Mouse (Mus musculus) myocyte (in vitro differentiated cells): ENCODE data around the gene Acoxl. TPM values are rescaled to one million over a fixed set of nuclear protein-coding genes. Genes with fewer than 3 reads are reported as not detected.
A peak's percentile ranks its signal among the peaks of the same experiment; 100 is the strongest.

Experiments used
- H3K27me3 ChIP-seq: one replicate; pipeline ENCODE4 v1.6.1; 2011; ENCODE audit not compliant: control insufficient read depth, insufficient read depth, insufficient read length
- H3K36me3 ChIP-seq: one replicate; pipeline ENCODE4 v1.6.1; 2011; ENCODE audit not compliant: control insufficient read depth, insufficient read depth
- H3K4me2 ChIP-seq: one replicate; pipeline ENCODE4 v1.6.1; 2011; ENCODE audit warnings: low read depth, control low read depth
- H3K4me3 ChIP-seq: one replicate; pipeline ENCODE4 v1.5.1; 2011; ENCODE audit warnings: mild to moderate bottlenecking, control low read depth, moderate library complexity
- H3K79me2 ChIP-seq: one replicate; pipeline ENCODE4 v1.6.1; 2011; ENCODE audit not compliant: control insufficient read depth, insufficient read depth
- H3ac ChIP-seq: one replicate; pipeline ENCODE4 v1.6.1; 2011; ENCODE audit not compliant: control insufficient read depth, insufficient read length
- CEBPB ChIP-seq: IDR thresholded peaks from 2 replicates; pipeline ENCODE4 v1.6.1; 2011; ENCODE audit warnings: mild to moderate bottlenecking, moderate library complexity; ENCODE audit not compliant: poor library complexity, insufficient read depth, severe bottlenecking
- E2F4 ChIP-seq: IDR thresholded peaks from one replicate; pipeline ENCODE4 v1.6.1; 2011; ENCODE audit warnings: mild to moderate bottlenecking, control low read depth, moderate library complexity; ENCODE audit not compliant: insufficient read depth
- MAX ChIP-seq: IDR thresholded peaks from one replicate; pipeline ENCODE4 v1.6.1; 2011; ENCODE audit warnings: low read depth, mild to moderate bottlenecking, control low read depth
- MYOD1 ChIP-seq, 3 experiments: IDR thresholded peaks; one replicate each; pipeline ENCODE4 v1.6.1; 2011; ENCODE audit warnings: control low read depth in 2 of 3, low read depth in 2 of 3, mild to moderate bottlenecking in 2 of 3, moderate library complexity in 1 of 3; ENCODE audit not compliant: insufficient read length in 2 of 3, control insufficient read depth in 1 of 3
- MYOG ChIP-seq, 3 experiments: IDR thresholded peaks; one replicate each; pipeline ENCODE4 v1.6.1; 2011; ENCODE audit warnings: control low read depth in 2 of 3, low read depth in 2 of 3, mild to moderate bottlenecking in 2 of 3; ENCODE audit not compliant: insufficient read length in 2 of 3, control insufficient read depth in 1 of 3, insufficient read depth in 1 of 3
- POLR2A ChIP-seq: IDR thresholded peaks from one replicate; pipeline ENCODE4 v1.6.1; 2011; ENCODE audit warnings: low read depth, mild to moderate bottlenecking, control low read depth, moderate library complexity; ENCODE audit not compliant: insufficient read length
- POLR2AphosphoS2 ChIP-seq: IDR thresholded peaks from one replicate; pipeline ENCODE4 v1.6.1; 2011; ENCODE audit warnings: low read depth, control low read depth; ENCODE audit not compliant: insufficient read length
- REST ChIP-seq: IDR thresholded peaks from one replicate; pipeline ENCODE4 v1.6.1; 2011; ENCODE audit warnings: mild to moderate bottlenecking, control low read depth, moderate library complexity; ENCODE audit not compliant: insufficient read depth, insufficient read length
- SRF ChIP-seq: IDR thresholded peaks from one replicate; pipeline ENCODE4 v1.6.1; 2011; ENCODE audit warnings: low read depth; ENCODE audit not compliant: control insufficient read depth, insufficient read length
- TCF12 ChIP-seq: IDR thresholded peaks from one replicate; pipeline ENCODE4 v1.6.1; 2011; ENCODE audit warnings: mild to moderate bottlenecking, control low read depth; ENCODE audit not compliant: poor library complexity, insufficient read depth, severe bottlenecking
- TCF3 ChIP-seq: IDR thresholded peaks from one replicate; pipeline ENCODE4 v1.6.1; 2011; ENCODE audit warnings: low read depth, control low read depth; ENCODE audit not compliant: insufficient read length
- USF1 ChIP-seq: IDR thresholded peaks from one replicate; pipeline ENCODE4 v1.6.1; 2011; ENCODE audit warnings: low read depth, mild to moderate bottlenecking, control low read depth, moderate library complexity
- polyA plus RNA-seq: library from polyadenylated mRNA; unstranded; fragments of >200 nt; fragmentation: generic; extraction: Trizol; gene quantifications from one replicate; pipeline ENCODE4 v1.2.1, GENCODE M21; 2012; ENCODE audit warnings: missing spikeins

The Acoxl gene
- polyA plus RNA-seq, 1 experiment: 0.01 TPM

- H3K27me3 ChIP-seq: no peaks in the 10 kb centered on the region
- no peak overlapping the region for H3K4me2 ChIP-seq
- no peak for TF ChIP-seq POLR2A
- no peak for TF ChIP-seq USF1
- H3K4me3 ChIP-seq: no peak overlapping the region
- no peaks in the 10 kb centered on the region for H3K79me2 ChIP-seq
- no peak overlapping the region for H3ac ChIP-seq
- no peaks in the 10 kb centered on the region for H3K36me3 ChIP-seq
Observed at GRCm38 (mm10) chr2:128133865-128134264, 295.2 kb downstream of the Acoxl start.

- Histone ChIP-seq H3K79me2 (no peaks in the 10 kb centered on the region), H3K36me3 (no peaks in the 10 kb centered on the region), H3K27me3 (no peaks in the 10 kb centered on the region), H3K4me3 (no peak overlapping the region), H3ac (no peak overlapping the region), H3K4me2 (no peak overlapping the region)
- TF ChIP-seq MYOG (IDR thresholded peaks at IDR 0.05; ENCODE audit: control insufficient read depth in 1 of 3, insufficient read depth in 1 of 3, insufficient read length in 2 of 3, low read depth in 2 of 3): peak in 1 of 3 experiments; percentile 32
- no peak for TF ChIP-seq POLR2AphosphoS2
- no peak for TF ChIP-seq CEBPB
- no peak for TF ChIP-seq MAX
Observed at GRCm38 (mm10) chr2:128134474-128134873, 295.8 kb downstream of the Acoxl start.

GRCm38 (mm10) chr2:128134948-128135347 lies 296.3 kb downstream of the Acoxl start:
- H3K79me2 ChIP-seq: no peaks in the 10 kb centered on the region
- no peak for TF ChIP-seq SRF
- TF ChIP-seq MYOD1 (IDR thresholded peaks at IDR 0.05; ENCODE audit: control insufficient read depth in 1 of 3, insufficient read length in 2 of 3, low read depth in 2 of 3): no peak
- TF ChIP-seq TCF12: no peak
- no peak for TF ChIP-seq TCF3
- no peaks in the 10 kb centered on the region for H3K27me3 ChIP-seq
- no peak overlapping the region for H3K4me2 ChIP-seq
- H3K4me3 ChIP-seq: no peak overlapping the region
- H3K36me3 ChIP-seq: no peaks in the 10 kb centered on the region
- no peak overlapping the region for H3ac ChIP-seq

- Histone ChIP-seq H3K4me2 (no peak overlapping the region), H3K27me3 (no peaks in the 10 kb centered on the region), H3K36me3 (no peaks in the 10 kb centered on the region), H3K79me2 (no peaks in the 10 kb centered on the region), H3K4me3 (no peak overlapping the region), H3ac (no peak overlapping the region)
- TF ChIP-seq E2F4: no peak
- TF ChIP-seq MYOD1 (IDR thresholded peaks at IDR 0.05; ENCODE audit: control insufficient read depth in 1 of 3, insufficient read length in 2 of 3, low read depth in 2 of 3): no peak
- no peak for TF ChIP-seq CEBPB
- no peak for TF ChIP-seq MAX
- TF ChIP-seq TCF3: no peak
- TF ChIP-seq MYOG (IDR thresholded peaks at IDR 0.05; ENCODE audit: control insufficient read depth in 1 of 3, insufficient read depth in 1 of 3, insufficient read length in 2 of 3, low read depth in 2 of 3): no peak
- no peak for TF ChIP-seq REST
- TF ChIP-seq TCF12: no peak
- TF ChIP-seq POLR2AphosphoS2: no peak
- TF ChIP-seq POLR2A: no peak
- no peak for TF ChIP-seq SRF
- no peak for TF ChIP-seq USF1
Observed at GRCm38 (mm10) chr2:128136769-128137433, 298.2 kb downstream of the Acoxl start.

- no peak overlapping the region for H3K4me3 ChIP-seq
- H3ac ChIP-seq: no peak overlapping the region
- H3K27me3 ChIP-seq: no peaks in the 10 kb centered on the region
- no peak overlapping the region for H3K4me2 ChIP-seq
- H3K79me2 ChIP-seq: no peaks in the 10 kb centered on the region
- TF ChIP-seq MYOG (IDR thresholded peaks at IDR 0.05; ENCODE audit: control insufficient read depth in 1 of 3, insufficient read depth in 1 of 3, insufficient read length in 2 of 3, low read depth in 2 of 3) (no peak), USF1 (no peak), REST (no peak), E2F4 (no peak), MYOD1 (IDR thresholded peaks at IDR 0.05; ENCODE audit: control insufficient read depth in 1 of 3, insufficient read length in 2 of 3, low read depth in 2 of 3) (no peak), SRF (no peak), CEBPB (no peak), POLR2AphosphoS2 (no peak), TCF12 (no peak), MAX (no peak), POLR2A (no peak), TCF3 (no peak)
- no peaks in the 10 kb centered on the region for H3K36me3 ChIP-seq
Observed at GRCm38 (mm10) chr2:128137480-128138276, 299.0 kb downstream of the Acoxl start.
